Mouse (Mus musculus) thymus, adult 2 months (tissue): ENCODE measurements around the gene Ins2.

ENCODE experiments used
- CTCF ChIP-seq: fragments of 200-500 bp; IDR thresholded peaks from 2 replicates; pipeline ENCODE4 v1.5.1; 2012; ENCODE audit warnings: mild to moderate bottlenecking, control low read depth, low read length, moderate library complexity, borderline replicate concordance; ENCODE audit not compliant: control insufficient read depth, poor library complexity, insufficient read depth; ENCODE audit errors: extremely low read depth
- POLR2A ChIP-seq: fragments of 200-500 bp; IDR thresholded peaks from 2 replicates; pipeline ENCODE4 v1.6.1; 2012; ENCODE audit warnings: mild to moderate bottlenecking, low read length, control low read depth, moderate library complexity; ENCODE audit not compliant: control insufficient read depth, poor library complexity, insufficient read depth; ENCODE audit errors: extremely low read depth

DNA sequence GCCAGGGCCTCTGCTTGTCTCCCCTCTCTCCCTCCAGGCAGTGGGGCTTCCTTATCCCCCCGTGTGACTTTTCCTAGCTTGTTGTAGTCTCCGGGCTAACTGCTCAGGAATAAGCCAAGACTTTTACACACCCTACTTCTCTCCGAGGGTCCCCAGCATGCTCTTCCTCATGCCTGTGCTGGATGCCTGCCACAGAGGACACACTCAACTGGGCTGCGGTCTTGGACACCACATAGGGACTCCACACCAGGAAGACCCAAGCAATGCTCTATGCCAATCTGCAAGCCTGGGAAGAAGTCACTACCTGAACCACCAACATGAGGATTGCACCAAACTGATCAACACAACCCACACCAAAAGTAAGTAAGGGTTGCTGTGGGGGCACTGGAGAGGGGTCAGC lies 77.1 kb downstream of the Ins2 start:
- no peak for TF ChIP-seq POLR2A
- TF ChIP-seq CTCF = no peak
